Mouse (Mus musculus) olfactory bulb, adult 2 months (tissue): ENCODE measurements around the gene Lnx2.

ENCODE experiments used
- CTCF ChIP-seq: fragments of 200-500 bp; IDR thresholded peaks from 2 replicates; pipeline ENCODE4 v1.5.1; 2012; ENCODE audit warnings: low read depth, mild to moderate bottlenecking, low read length, moderate library complexity; ENCODE audit not compliant: insufficient read depth
- POLR2A ChIP-seq: fragments of 200-500 bp; IDR thresholded peaks from 2 replicates; pipeline ENCODE4 v1.6.1; 2012; ENCODE audit warnings: mild to moderate bottlenecking, low read depth, low read length, moderate library complexity; ENCODE audit not compliant: insufficient read depth

DNA sequence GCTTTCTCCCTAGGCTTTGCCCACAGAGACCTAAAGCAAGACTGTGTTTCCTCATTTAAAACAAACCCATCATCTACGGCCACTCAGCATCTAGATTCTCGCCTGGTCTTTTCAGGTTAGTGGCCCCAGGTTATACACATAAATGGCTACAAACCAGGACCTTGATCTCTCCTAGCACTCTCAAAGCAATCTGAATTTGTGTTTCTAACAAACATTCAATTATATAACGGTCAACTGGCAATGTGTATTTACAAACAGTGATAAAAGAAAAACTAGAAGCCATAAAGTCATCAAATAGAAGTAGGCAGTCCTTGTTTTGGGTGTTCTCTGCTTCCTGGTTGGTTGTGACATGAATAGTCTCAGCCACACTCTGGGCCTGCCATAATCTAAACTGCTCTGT is 22.9 kb downstream of the Lnx2 start:
- TF ChIP-seq CTCF (no peak), POLR2A (no peak)
